Mouse (Mus musculus): ENCODE results near the gene Rfx3. TPM values are rescaled to one million over a fixed set of nuclear protein-coding genes. Genes with fewer than 3 reads are reported as not detected.

The Rfx3 gene
- polyA plus RNA-seq, 1 experiment from 2014 or later, result 16.4 TPM

DNA sequence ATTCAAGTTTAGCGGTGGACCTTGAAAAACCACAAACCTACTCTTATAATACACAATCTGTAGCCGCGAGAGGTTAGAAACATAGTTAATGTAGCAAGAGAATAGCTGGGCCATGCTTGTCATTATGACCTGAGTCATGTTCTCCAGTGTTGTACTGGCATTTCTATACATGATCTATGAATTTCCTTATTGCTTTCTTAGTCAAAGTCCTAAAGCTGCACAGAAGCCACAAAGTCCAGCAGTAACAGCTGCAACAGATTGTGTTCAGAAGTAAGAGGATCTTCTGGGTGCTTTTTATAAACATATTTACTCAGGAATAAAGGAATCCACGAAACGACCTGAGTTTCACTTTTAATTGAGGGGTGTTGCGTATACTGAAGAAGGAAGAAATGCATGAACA is 109.3 kb downstream of the Rfx3 start:
- ATAC-seq (ENCODE audit: low FRiP score, low TSS enrichment), result no peak
- Histone ChIP-seq H3K9me3 (ENCODE audit: control insufficient read depth, low read length) (no peaks in the 10 kb centered on the region), H3K4me2 (replicated peaks; ENCODE audit: low read depth, low read length) (no peak overlapping the region), H3K27me3 (ENCODE audit: control insufficient read depth, insufficient read depth, low read length) (no peaks in the 10 kb centered on the region), H3K9ac (ENCODE audit: low read depth, low read length) (no peak overlapping the region), H3K4me3 (ENCODE audit: low read length) (no peak overlapping the region), H3K27ac (ENCODE audit: low read depth, low read length) (no peak overlapping the region), H3K36me3 (ENCODE audit: control insufficient read depth, insufficient read depth, low read length) (no peaks in the 10 kb centered on the region), H3K4me1 (ENCODE audit: control insufficient read depth, insufficient read depth, low read length) (0 out of 2 replicates have a peak, but pooled peaks cover 5% of the 10 kb centered on the region)
- 91% methylated on average over 6 of the region's 6 CpGs for WGBS

DNA sequence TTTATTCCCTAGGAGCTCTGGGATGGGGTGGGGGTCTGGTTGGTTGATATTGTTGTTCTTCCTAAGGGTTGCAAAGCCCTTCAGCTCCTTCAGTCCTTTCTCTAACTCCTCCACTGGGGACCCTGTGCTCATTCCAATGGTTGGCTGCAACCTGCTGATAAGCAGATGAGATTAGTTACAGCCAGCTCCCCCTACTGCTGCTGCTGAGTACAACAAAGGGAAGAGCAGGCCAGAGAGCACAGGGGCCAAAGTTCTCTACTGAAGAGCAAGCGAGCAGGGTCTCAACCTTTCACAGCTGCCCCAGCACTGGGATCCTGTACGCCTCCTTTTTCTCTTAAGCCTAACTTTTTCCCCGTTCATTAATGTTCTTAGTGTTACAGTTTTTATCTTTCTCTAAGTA is 126.4 kb downstream of the Rfx3 start:
- H3K36me3 ChIP-seq (ENCODE audit: control insufficient read depth, insufficient read depth, low read length), result no peaks in the 10 kb centered on the region
- H3K27ac ChIP-seq (ENCODE audit: low read depth, low read length), result no peak overlapping the region
- no peaks in the 10 kb centered on the region for H3K27me3 ChIP-seq (ENCODE audit: control insufficient read depth, insufficient read depth, low read length)
- H3K9ac ChIP-seq (ENCODE audit: low read depth, low read length), result no peak overlapping the region
- no peak overlapping the region for H3K4me3 ChIP-seq (ENCODE audit: low read length)
- no peaks in the 10 kb centered on the region for H3K4me1 ChIP-seq (ENCODE audit: control insufficient read depth, insufficient read depth, low read length)
- ATAC-seq (ENCODE audit: low FRiP score, low TSS enrichment), result no peak
- WGBS, result 91% methylated on average over 3 of the region's 3 CpGs
- H3K4me2 ChIP-seq (replicated peaks; ENCODE audit: low read depth, low read length), result no peak overlapping the region
- H3K9me3 ChIP-seq (ENCODE audit: control insufficient read depth, low read length), result no peaks in the 10 kb centered on the region

DNA sequence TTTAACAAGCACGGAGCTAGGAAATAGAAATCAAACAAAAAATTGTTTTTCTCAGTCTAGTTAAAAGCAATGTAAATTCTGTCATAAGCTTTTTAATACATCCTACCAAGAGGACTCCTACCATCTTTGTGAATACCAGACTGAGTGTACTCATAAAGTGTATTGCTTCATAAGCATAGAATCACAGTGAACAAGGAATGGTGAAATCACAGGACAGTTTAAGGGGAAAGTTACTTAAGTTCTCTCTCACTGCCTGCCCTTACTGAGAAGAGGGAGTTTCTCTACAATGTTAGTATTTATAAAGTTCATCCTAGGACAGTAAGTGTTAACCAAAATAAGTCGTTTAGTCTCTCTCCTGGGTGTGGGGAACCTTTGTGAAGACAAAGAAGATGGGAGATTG is 133.5 kb downstream of the Rfx3 start:
- Histone ChIP-seq H3K4me1 (ENCODE audit: control insufficient read depth, insufficient read depth, low read length) (no peaks in the 10 kb centered on the region), H3K4me2 (replicated peaks; ENCODE audit: low read depth, low read length) (no peak overlapping the region), H3K36me3 (ENCODE audit: control insufficient read depth, insufficient read depth, low read length) (no peaks in the 10 kb centered on the region), H3K27me3 (ENCODE audit: control insufficient read depth, insufficient read depth, low read length) (no peaks in the 10 kb centered on the region), H3K9me3 (ENCODE audit: control insufficient read depth, low read length) (no peaks in the 10 kb centered on the region), H3K9ac (ENCODE audit: low read depth, low read length) (no peak overlapping the region), H3K27ac (ENCODE audit: low read depth, low read length) (no peak overlapping the region), H3K4me3 (ENCODE audit: low read length) (no peak overlapping the region)
- no peak for ATAC-seq (ENCODE audit: low FRiP score, low TSS enrichment)
- WGBS, result 87% methylated on average over 2 of the region's 2 CpGs

DNA sequence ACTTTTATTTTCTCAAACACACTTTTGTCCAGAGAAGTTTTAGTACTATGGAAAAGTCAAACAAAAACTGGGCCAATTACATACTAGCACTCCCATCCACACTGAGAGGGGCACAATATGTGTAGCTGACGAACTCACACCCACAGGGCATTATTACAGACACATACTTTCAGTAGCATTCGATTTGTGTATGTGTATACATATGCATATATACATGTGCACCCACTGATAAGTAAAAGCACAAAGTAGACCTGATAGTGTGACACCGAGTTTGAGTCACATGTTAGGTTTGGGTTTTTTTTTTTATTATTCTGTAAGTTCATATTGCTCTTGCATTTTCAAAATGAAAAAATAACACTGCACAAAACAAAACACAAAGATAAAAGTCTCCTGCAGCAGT is 140.2 kb downstream of the Rfx3 start:
- Histone ChIP-seq H3K4me3 (ENCODE audit: low read length) (no peak overlapping the region), H3K4me2 (replicated peaks; ENCODE audit: low read depth, low read length) (no peak overlapping the region), H3K27me3 (ENCODE audit: control insufficient read depth, insufficient read depth, low read length) (no peaks in the 10 kb centered on the region), H3K9me3 (ENCODE audit: control insufficient read depth, low read length) (no peaks in the 10 kb centered on the region), H3K9ac (ENCODE audit: low read depth, low read length) (no peak overlapping the region), H3K4me1 (ENCODE audit: control insufficient read depth, insufficient read depth, low read length) (no peaks in the 10 kb centered on the region), H3K36me3 (ENCODE audit: control insufficient read depth, insufficient read depth, low read length) (no peaks in the 10 kb centered on the region), H3K27ac (ENCODE audit: low read depth, low read length) (no peak overlapping the region)
- WGBS, result 90% methylated on average over 3 of the region's 3 CpGs
- no peak for ATAC-seq (ENCODE audit: low FRiP score, low TSS enrichment)

DNA sequence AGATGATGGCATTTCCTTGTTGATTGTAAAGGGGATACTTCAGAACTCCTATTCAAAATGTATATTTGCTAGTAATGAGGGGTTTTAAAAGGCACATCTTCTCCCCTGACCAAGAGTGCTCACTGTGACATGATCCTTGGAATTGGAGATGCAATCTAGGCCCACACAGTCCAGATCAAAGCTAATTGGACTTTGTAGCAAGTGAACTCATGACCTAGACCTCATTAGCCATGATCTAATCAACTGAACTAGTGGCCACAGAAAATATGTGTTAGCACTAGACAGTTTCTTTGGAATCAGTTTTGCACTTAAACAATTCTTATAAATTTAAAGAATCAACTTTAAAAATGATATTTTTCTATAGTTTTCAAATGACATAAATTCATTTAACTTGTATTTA is 151.3 kb downstream of the Rfx3 start:
- ATAC-seq (ENCODE audit: low FRiP score, low TSS enrichment), result no peak
- Histone ChIP-seq H3K4me1 (ENCODE audit: control insufficient read depth, insufficient read depth, low read length) (no peaks in the 10 kb centered on the region), H3K9ac (ENCODE audit: low read depth, low read length) (no peak overlapping the region), H3K27me3 (ENCODE audit: control insufficient read depth, insufficient read depth, low read length) (no peaks in the 10 kb centered on the region), H3K4me3 (ENCODE audit: low read length) (no peak overlapping the region), H3K27ac (ENCODE audit: low read depth, low read length) (no peak overlapping the region), H3K36me3 (ENCODE audit: control insufficient read depth, insufficient read depth, low read length) (no peaks in the 10 kb centered on the region), H3K9me3 (ENCODE audit: control insufficient read depth, low read length) (no peaks in the 10 kb centered on the region), H3K4me2 (replicated peaks; ENCODE audit: low read depth, low read length) (no peak overlapping the region)

DNA sequence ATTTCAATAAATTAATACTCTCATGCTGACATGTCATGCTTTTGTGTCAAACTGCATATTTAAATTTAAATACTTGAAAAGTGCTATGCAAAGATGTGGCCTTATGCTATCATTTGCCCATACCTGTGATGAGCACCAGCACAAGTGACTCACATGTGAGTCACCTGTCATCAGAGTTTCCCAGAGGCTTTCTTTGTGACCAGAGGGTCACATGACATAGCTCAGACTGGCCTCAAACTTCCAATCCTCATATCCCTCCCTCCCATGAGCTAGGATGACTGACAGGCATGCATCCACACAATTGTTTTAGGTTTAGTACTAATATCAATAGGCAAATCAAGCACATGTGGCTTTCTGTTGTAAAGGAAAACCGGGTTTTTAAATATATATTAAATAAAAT is 162.0 kb downstream of the Rfx3 start:
- WGBS, result 93% methylated on average over 1 of the region's 1 CpGs
- no peaks in the 10 kb centered on the region for H3K4me1 ChIP-seq (ENCODE audit: control insufficient read depth, insufficient read depth, low read length)
- H3K9ac ChIP-seq (ENCODE audit: low read depth, low read length), result no peak overlapping the region
- H3K9me3 ChIP-seq (ENCODE audit: control insufficient read depth, low read length), result no peaks in the 10 kb centered on the region
- no peak for ATAC-seq (ENCODE audit: low FRiP score, low TSS enrichment)
- no peak overlapping the region for H3K4me3 ChIP-seq (ENCODE audit: low read length)
- H3K27ac ChIP-seq (ENCODE audit: low read depth, low read length), result no peak overlapping the region
- H3K4me2 ChIP-seq (replicated peaks; ENCODE audit: low read depth, low read length), result no peak overlapping the region
- no peaks in the 10 kb centered on the region for H3K36me3 ChIP-seq (ENCODE audit: control insufficient read depth, insufficient read depth, low read length)
- no peaks in the 10 kb centered on the region for H3K27me3 ChIP-seq (ENCODE audit: control insufficient read depth, insufficient read depth, low read length)

DNA sequence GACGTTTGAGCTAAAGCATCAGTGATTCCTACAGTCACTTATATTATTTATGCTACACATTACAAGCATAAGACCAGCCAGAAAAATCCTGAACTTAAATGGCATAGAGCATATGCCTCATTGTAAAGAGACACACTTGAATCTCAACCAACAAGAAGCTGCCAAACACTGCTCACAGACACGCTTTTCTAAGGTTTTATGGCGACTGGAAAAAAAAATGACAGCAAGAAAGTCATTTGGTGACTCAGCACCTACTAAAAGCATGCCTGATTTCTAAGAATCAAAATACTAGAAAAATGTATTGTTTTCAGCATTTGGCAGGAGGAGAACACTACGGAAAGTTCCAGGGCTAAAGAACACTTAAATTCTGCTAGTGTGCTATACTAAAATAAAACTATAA is 163.9 kb downstream of the Rfx3 start:
- H3K9ac ChIP-seq (ENCODE audit: low read depth, low read length), result no peak overlapping the region
- H3K4me1 ChIP-seq (ENCODE audit: control insufficient read depth, insufficient read depth, low read length), result no peaks in the 10 kb centered on the region
- no peak overlapping the region for H3K27ac ChIP-seq (ENCODE audit: low read depth, low read length)
- no peak for ATAC-seq (ENCODE audit: low FRiP score, low TSS enrichment)
- H3K27me3 ChIP-seq (ENCODE audit: control insufficient read depth, insufficient read depth, low read length), result no peaks in the 10 kb centered on the region
- WGBS, result 82% methylated on average over 4 of the region's 4 CpGs
- no peak overlapping the region for H3K4me3 ChIP-seq (ENCODE audit: low read length)
- no peaks in the 10 kb centered on the region for H3K36me3 ChIP-seq (ENCODE audit: control insufficient read depth, insufficient read depth, low read length)
- no peaks in the 10 kb centered on the region for H3K9me3 ChIP-seq (ENCODE audit: control insufficient read depth, low read length)
- no peak overlapping the region for H3K4me2 ChIP-seq (replicated peaks; ENCODE audit: low read depth, low read length)

DNA sequence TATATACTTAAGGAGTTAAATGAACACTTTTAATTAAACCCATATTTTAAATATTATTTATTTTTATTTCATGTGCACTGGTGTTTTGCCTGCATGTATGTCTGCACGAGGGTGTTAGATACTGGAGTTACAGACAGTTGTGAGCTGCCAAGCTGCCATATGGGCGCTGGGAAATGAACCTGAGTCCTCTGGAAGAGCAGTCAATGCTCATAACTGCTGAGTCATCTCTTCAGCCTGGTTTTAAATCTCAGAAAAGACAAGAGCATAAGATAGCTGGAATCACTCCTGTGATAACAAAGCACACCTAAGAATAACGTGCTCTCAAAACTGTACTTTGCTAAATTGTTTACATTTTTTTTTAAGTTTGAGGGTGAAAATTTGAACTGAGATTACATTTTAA is 172.3 kb downstream of the Rfx3 start:
- H3K36me3 ChIP-seq (ENCODE audit: control insufficient read depth, insufficient read depth, low read length), result no peaks in the 10 kb centered on the region
- H3K4me3 ChIP-seq (ENCODE audit: low read length), result no peak overlapping the region
- H3K4me2 ChIP-seq (replicated peaks; ENCODE audit: low read depth, low read length), result no peak overlapping the region
- H3K27ac ChIP-seq (ENCODE audit: low read depth, low read length), result no peak overlapping the region
- H3K4me1 ChIP-seq (ENCODE audit: control insufficient read depth, insufficient read depth, low read length), result no peaks in the 10 kb centered on the region
- no peak for ATAC-seq (ENCODE audit: low FRiP score, low TSS enrichment)
- no peak overlapping the region for H3K9ac ChIP-seq (ENCODE audit: low read depth, low read length)
- 75% methylated on average over 3 of the region's 3 CpGs for WGBS
- no peaks in the 10 kb centered on the region for H3K9me3 ChIP-seq (ENCODE audit: control insufficient read depth, low read length)
- no peaks in the 10 kb centered on the region for H3K27me3 ChIP-seq (ENCODE audit: control insufficient read depth, insufficient read depth, low read length)

DNA sequence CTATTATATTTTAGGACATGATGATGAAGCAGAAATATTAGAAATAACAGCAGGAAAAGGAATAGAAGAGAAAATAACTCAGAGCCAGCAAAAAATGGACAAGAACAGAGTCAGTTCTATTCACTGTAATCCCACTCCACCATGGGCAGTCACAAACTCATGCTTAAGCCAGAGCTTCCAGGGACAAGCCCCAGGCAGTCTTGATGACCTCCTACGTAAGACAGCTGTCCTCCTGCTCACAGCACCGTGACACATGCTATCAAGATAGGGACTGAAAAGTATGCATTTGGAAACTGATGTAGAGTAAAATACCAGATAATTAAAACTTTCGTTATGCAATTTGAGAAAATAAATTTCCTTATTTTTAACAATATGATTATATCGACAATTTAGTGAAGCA is 172.9 kb downstream of the Rfx3 start:
- Histone ChIP-seq H3K9ac (ENCODE audit: low read depth, low read length) (no peak overlapping the region), H3K4me1 (ENCODE audit: control insufficient read depth, insufficient read depth, low read length) (no peaks in the 10 kb centered on the region), H3K9me3 (ENCODE audit: control insufficient read depth, low read length) (no peaks in the 10 kb centered on the region), H3K4me2 (replicated peaks; ENCODE audit: low read depth, low read length) (no peak overlapping the region), H3K36me3 (ENCODE audit: control insufficient read depth, insufficient read depth, low read length) (no peaks in the 10 kb centered on the region), H3K4me3 (ENCODE audit: low read length) (no peak overlapping the region), H3K27me3 (ENCODE audit: control insufficient read depth, insufficient read depth, low read length) (no peaks in the 10 kb centered on the region), H3K27ac (ENCODE audit: low read depth, low read length) (no peak overlapping the region)
- WGBS, result 68% methylated on average over 4 of the region's 4 CpGs
- ATAC-seq (ENCODE audit: low FRiP score, low TSS enrichment), result no peak

DNA sequence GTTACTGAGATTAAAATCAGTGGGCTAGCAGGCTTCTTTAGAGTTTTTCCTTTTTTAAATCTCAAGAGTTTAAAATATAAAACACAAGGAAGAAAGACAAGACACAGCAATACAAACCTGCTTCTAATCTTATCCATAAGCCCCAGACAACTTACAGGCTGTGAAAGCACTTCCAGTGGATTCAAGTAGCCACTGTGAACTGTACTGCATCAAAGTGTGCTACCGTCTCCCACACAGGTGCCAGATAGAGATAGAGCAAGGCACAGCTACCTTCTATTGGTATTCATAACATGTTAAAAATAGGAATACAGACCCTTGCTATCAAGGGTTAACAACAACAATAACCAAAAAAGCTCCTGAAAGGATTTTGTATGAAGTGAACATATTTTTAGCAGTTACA is 178.5 kb downstream of the Rfx3 start:
- Histone ChIP-seq H3K9me3 (ENCODE audit: control insufficient read depth, low read length) (no peaks in the 10 kb centered on the region), H3K4me2 (replicated peaks; ENCODE audit: low read depth, low read length) (no peak overlapping the region), H3K36me3 (ENCODE audit: control insufficient read depth, insufficient read depth, low read length) (peaks cover 3% of the 10 kb centered on the region; the same call in 1 of the 2 replicates), H3K4me1 (ENCODE audit: control insufficient read depth, insufficient read depth, low read length) (no peaks in the 10 kb centered on the region), H3K27ac (ENCODE audit: low read depth, low read length) (no peak overlapping the region), H3K9ac (ENCODE audit: low read depth, low read length) (no peak overlapping the region), H3K4me3 (ENCODE audit: low read length) (no peak overlapping the region), H3K27me3 (ENCODE audit: control insufficient read depth, insufficient read depth, low read length) (no peaks in the 10 kb centered on the region)
- 81% methylated on average over 1 of the region's 1 CpGs for WGBS
- ATAC-seq (ENCODE audit: low FRiP score, low TSS enrichment), result no peak
